Mouse (Mus musculus) gastrocnemius, postnatal 36 days (tissue): ENCODE results near the gene Sacs. TPM values are rescaled to one million over a fixed set of nuclear protein-coding genes. Genes with fewer than 3 reads are reported as not detected.
"Not testable (repeated sequence)": the region's sequence is repeated elsewhere in the genome, so short reads cannot be mapped to it uniquely, and the experiment has no call there.

Experiments used
- DNase-seq, 2 experiments: peaks; one replicate each; pipeline ENCODE4 v3.0.0; 2022
- intact Hi-C: fragments of 180-260 bp; cut with DNase I; formaldehyde crosslinking; loops from one replicate; pipeline ENCODE4 v1.15.1; 2025
- total RNA-seq, 2 experiments: library from RNA; stranded (reverse); gene quantifications; 2 replicates each; pipeline ENCODE4 v1.2.3; 2021

Sacs gene
- total RNA-seq, 2 experiments from 2014 or later, result 11.4 to 12.9 TPM

- intact Hi-C loops, result no loop called here
- no peak for DNase-seq
Observed at GRCm38 (mm10) chr14:61155687-61156086, 17.4 kb downstream of the Sacs start.

DNA sequence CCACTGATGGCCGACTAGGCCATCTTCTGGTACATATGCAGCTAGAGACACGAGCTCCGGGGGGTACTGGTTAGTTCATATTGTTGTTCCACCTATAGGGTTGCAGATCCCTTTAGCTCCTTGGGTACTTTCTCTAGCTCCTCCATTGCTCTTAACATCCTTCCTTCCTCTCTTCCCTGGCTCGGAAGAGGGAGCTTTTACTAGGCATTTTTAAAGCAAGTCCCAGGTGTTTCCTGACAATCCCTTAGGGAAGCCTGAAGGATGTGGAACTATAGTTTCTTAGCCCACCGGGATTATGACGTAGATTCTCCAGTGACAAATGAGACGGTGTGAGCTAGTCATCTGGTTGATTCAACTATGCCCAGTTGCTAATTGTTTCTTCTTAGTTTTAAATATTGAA is 19.2 kb downstream of the Sacs start:
- intact Hi-C loops, DNase-seq: not testable (repeated sequence)

GRCm38 (mm10) chr14:61160920-61161319 is 22.7 kb downstream of the Sacs start:
- DNase-seq, result no peak
- intact Hi-C loops, result no loop called here

GRCm38 (mm10) chr14:61161367-61162334 is 23.4 kb downstream of the Sacs start:
- no peak for DNase-seq
- intact Hi-C loops, result no loop called here

DNA sequence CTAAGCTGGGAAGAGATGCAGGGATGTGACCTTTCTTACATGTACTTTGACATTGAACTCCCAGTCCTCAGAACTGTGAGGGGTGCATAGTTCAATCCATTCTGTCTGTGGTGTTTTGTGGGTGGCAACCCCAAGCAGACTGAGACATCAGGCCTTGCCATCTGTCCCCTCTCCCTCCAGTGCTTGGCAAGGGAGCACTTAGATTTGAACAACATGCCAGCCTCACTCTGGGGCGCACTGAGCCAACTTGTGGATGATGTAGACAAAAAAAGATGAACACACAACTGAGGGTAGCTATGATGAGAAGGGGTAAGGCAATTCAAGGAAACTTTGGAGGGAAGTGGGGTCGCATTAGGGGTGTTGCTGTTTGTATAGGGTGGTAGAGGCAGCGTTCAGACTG is 26.2 kb downstream of the Sacs start:
- intact Hi-C loops, result no loop called here
- DNase-seq, result no peak

DNA sequence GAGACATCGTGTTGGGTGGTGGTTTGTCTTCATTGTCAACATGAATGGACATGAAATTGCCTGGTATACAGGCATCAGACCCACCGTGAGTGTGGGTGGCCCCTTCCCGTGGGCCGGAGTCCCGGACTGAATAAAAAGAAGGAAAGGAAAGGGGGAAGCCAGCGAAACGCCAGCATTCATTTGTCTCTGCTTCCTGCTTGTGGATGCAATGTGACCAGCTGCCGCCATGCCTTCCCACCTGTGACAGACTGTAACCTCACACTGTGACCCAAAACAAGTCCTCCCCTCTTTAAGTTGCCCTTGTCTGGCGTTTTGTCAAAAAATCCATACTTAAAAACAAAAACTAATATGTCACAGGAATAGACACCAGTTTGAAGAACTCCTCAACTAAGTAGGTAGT is 27.7 kb downstream of the Sacs start:
- DNase-seq, result no peak
- intact Hi-C loops, result no loop called here

DNA sequence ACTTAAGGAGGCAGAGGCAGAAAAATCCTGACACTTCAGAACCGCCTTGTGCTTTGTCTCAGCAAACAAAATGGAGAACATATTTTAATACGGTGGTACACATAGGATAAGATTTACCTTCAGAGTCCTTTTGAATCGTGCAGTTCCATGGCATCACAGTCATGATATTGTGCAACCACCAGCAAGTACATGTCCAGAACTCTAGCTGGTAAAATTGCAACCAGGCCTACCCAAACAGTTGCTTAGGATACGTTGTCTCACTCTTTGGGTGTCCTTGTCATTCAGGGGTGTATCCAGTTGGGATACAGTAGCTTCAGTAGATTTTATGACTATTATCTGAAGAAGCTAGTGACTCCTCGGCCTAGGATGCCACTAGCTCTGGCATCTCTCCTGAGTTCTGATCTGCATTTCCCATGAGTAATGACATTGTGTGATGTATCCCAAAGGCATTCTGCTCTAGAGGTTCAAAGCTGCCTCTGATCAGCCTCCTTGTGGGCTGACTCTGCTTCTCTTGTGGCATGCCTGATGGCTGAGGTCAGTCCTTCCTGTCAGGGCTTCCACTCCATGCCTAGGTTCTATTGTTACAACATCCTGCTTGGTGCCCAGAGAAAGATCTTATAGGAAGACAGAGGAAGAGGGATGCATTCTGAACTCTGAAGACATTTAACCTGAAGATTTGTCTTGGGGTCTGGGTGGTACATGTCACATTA is 33.2 kb downstream of the Sacs start:
- DNase-seq, result no peak
- intact Hi-C loops, result no loop called here

DNA sequence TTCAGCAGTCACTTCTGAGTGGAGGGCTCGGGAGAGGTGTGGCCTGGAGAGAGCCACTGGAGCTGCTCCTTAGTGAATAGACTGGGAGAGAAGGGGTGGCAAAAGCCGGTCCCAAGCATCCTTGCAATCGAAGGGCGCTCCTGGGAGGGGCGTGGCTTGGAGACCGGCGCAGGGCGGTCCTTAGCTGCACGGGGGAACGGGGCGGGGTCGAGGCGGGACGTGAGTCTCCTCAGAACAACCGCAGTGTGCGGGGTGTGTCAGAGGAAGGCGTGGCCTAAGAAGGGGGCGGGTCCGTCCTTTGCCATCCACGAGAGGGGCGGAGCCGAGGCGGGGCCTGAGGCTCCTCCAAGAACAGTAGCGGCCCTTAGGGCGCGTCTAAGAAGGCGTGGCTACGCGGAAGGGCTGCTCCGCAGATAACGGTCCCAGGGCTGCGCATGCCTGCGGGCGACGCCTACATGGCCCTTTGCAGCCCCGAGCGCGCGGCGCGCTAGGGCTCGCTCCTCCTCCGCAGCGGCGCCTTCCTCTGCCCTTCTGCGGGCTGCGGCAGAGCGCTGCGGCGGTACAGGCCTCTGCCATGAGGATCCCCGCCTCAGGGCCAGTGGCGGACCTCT is 34.4 kb downstream of the Sacs start:
- DNase-seq, result peak; percentile 99

DNA sequence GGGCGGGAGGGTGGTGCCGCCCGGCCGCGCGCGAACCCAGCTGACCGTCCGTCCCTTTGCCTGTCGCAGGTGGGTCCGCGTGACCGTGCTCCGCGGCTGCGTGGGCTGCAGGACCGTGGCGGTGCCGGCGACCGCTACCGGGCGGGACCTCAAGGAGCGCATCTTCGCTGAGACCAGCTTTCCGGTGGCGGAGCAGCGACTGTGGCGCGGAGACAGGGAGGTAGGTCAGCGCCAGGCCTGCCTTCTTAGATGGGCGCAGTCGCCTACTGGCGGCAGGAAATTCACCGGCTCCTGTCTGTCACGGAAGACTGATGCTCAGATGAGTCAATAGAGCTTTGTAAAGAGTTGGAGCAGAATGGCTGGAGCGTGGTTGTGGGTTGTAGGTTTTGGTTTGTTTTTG is 35.0 kb downstream of the Sacs start:
- DNase-seq, result peak in 1 of 2 experiments; percentile 17
- intact Hi-C loops, result no loop called here

More for the DNA sequence above, 34.4 kb downstream of the Sacs start:
- intact Hi-C loops, result no loop called here

GRCm38 (mm10) chr14:61191904-61192303 is 53.6 kb downstream of the Sacs start:
- DNase-seq, result no peak
- intact Hi-C loops, result no loop called here

- intact Hi-C loops, result no loop called here
- DNase-seq, result no peak
Observed at GRCm38 (mm10) chr14:61192326-61192725, 54.1 kb downstream of the Sacs start.

DNA sequence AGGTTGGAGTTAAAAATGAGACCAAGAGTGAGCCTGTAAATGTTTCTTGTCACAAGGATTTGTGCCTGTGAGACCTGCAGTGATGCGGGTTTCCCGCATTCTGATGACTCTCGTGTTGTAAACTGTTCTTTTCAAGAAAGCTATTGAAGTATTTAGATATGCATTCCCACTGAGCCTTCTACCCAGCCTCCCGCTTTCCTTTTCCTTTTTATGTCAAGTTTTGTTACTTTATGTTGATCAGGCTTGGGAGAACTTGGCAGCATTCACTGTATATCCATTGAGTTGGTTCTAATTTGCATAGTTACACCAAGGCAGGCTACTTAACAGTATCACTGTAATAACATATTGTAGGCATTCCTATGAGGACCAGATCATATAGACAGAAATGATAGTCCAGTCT is 56.2 kb downstream of the Sacs start:
- DNase-seq, result no peak
- intact Hi-C loops, result no loop called here

- no peak for DNase-seq
- intact Hi-C loops, result no loop called here
Observed at GRCm38 (mm10) chr14:61210111-61210510, 71.9 kb downstream of the Sacs start.

DNA sequence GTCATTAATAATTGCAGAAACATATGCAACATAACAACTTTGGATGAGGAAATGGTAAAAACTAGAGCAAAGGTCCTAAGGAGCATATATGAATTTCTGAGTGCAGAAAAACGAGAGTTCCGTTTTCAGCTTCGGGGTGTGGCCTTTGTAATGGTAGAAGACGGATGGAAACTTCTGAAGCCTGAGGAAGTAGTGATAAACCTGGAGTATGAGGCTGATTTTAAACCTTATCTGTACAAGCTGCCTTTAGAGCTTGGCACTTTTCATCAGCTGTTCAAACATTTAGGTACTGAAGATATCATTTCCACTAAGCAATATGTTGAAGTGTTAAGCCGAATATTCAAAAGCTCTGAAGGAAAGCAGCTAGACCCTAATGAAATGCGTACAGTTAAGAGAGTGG is 73.5 kb downstream of the Sacs start:
- no peak for DNase-seq
- intact Hi-C loops, result no loop called here

- intact Hi-C loops, result no loop called here
- no peak for DNase-seq
Observed at GRCm38 (mm10) chr14:61221166-61221565, 82.9 kb downstream of the Sacs start.

DNA sequence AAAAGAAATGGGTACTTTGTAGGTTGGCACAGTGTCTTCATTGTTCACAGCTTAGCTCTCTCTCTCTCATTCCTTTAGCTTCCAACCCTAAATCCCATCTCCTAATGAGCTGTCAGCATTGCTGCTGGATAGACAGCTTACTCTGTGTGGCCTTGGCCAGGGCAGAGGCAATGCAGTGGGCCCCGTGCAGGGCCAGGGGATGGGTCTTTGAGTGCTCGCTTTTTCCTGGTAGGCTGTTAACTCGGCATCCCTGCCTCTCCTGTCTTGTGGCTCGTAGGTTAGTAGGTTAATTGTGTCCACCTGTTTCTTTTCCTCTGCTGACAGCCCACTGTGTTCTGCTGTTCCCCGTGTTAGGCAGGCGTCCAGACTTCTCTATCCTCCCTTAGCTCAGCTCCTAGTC is 84.2 kb downstream of the Sacs start:
- DNase-seq, result no peak
- intact Hi-C loops, result no loop called here

- DNase-seq, result no peak
- intact Hi-C loops, result no loop called here
Observed at GRCm38 (mm10) chr14:61223740-61224139, 85.5 kb downstream of the Sacs start.

GRCm38 (mm10) chr14:61224387-61225077 is 86.3 kb downstream of the Sacs start:
- DNase-seq, result no peak
- intact Hi-C loops, result no loop called here

- intact Hi-C loops, result no loop called here
- DNase-seq, result no peak
Observed at GRCm38 (mm10) chr14:61226151-61226550, 87.9 kb downstream of the Sacs start.

DNA sequence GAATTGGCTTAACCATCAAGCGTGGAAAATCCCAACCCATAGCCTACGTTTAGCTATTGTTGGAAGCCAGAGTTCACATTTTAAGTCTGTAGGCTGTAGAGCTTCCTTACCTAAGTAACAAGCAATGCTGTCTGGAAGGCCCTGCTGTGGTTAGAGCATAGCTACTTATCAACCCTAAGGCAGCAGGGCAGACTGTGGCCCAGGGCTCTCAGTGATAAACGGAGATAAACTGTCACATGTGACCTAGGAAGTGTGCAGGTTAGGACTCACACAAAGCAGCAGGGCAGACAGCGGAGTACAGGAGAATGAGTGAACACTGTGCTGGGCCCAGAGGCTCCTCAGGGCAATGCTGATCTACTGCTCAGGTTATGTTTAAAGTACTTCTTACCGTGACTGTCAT is 91.5 kb downstream of the Sacs start:
- no peak for DNase-seq
- intact Hi-C loops, result no loop called here

- DNase-seq, result no peak
- intact Hi-C loops, result no loop called here
Observed at GRCm38 (mm10) chr14:61230179-61230578, 91.9 kb downstream of the Sacs start.
